Mouse (Mus musculus): ENCODE data around the gene Nmnat2.

Nmnat2 gene

GRCm38 (mm10) chr1:153128780-153129179 lies 174.0 kb downstream of the Nmnat2 start:
- no peak for DNase-seq

GRCm38 (mm10) chr1:153129992-153130713 lies 175.4 kb downstream of the Nmnat2 start:
- peak; percentile 68 for DNase-seq

GRCm38 (mm10) chr1:153133865-153134781 lies 179.3 kb downstream of the Nmnat2 start:
- DNase-seq, result peak; percentile 60

GRCm38 (mm10) chr1:153136647-153137046 lies 181.9 kb downstream of the Nmnat2 start:
- peak; percentile 58 for DNase-seq

GRCm38 (mm10) chr1:153138486-153138885 lies 183.7 kb downstream of the Nmnat2 start:
- DNase-seq, result no peak

- DNase-seq, result no peak
These were observed 184.8 kb downstream of the Nmnat2 start for GRCm38 (mm10) chr1:153139635-153140034.

- no peak for DNase-seq
These were observed 185.5 kb downstream of the Nmnat2 start for GRCm38 (mm10) chr1:153140265-153140664.

GRCm38 (mm10) chr1:153140747-153141228 lies 186.0 kb downstream of the Nmnat2 start:
- peak; percentile 59 for DNase-seq

GRCm38 (mm10) chr1:153144021-153144420 lies 189.2 kb downstream of the Nmnat2 start:
- DNase-seq, result no peak

- no peak for DNase-seq
These were observed 191.0 kb downstream of the Nmnat2 start for GRCm38 (mm10) chr1:153145791-153146190.

- no peak for DNase-seq
These were observed 197.8 kb downstream of the Nmnat2 start for GRCm38 (mm10) chr1:153152594-153152993.

GRCm38 (mm10) chr1:153153619-153154137 lies 198.9 kb downstream of the Nmnat2 start:
- DNase-seq, result peak; percentile 58

GRCm38 (mm10) chr1:153155364-153155763 lies 200.6 kb downstream of the Nmnat2 start:
- DNase-seq, result no peak

GRCm38 (mm10) chr1:153157021-153157623 lies 202.3 kb downstream of the Nmnat2 start:
- DNase-seq, result peak; percentile 40

- no peak for DNase-seq
These were observed 204.3 kb downstream of the Nmnat2 start for GRCm38 (mm10) chr1:153159137-153159536.

- DNase-seq, result no peak
These were observed 209.0 kb downstream of the Nmnat2 start for GRCm38 (mm10) chr1:153163831-153164230.

GRCm38 (mm10) chr1:153168293-153168692 lies 213.5 kb downstream of the Nmnat2 start:
- DNase-seq, result peak; percentile 30

All from lung, postnatal 10 days (tissue).